Mouse (Mus musculus) midbrain, postnatal 0 days (tissue): ENCODE results near the gene Tiam1. TPM values are rescaled to one million over a fixed set of nuclear protein-coding genes. Genes with fewer than 3 reads are reported as not detected.

Source experiments
- ATAC-seq: fragments of 200-750 bp; cut with Nextera tagmentation; 2 replicates; pipeline ENCODE4 v1.8.0; 2017; ENCODE audit warnings: moderate number of reproducible peaks, mild to moderate bottlenecking, moderate TSS enrichment, moderate library complexity; ENCODE audit not compliant: low FRiP score
- DNase-seq: peaks from one replicate; pipeline ENCODE4 v3.0.0-alpha.2; 2015; ENCODE audit warnings: low spot score
- H3K27ac ChIP-seq: fragments of 300-500 bp; sonication (generic); 2 replicates; pipeline ENCODE4 v1.5.1; 2014; ENCODE audit warnings: low read depth, mild to moderate bottlenecking, low read length, mixed read lengths
- H3K27me3 ChIP-seq: fragments of 300-500 bp; sonication (generic); 2 replicates; pipeline ENCODE4 v1.6.1; 2014; ENCODE audit warnings: low read length, control low read depth, mixed read lengths; ENCODE audit not compliant: insufficient read depth
- H3K36me3 ChIP-seq: fragments of 300-500 bp; sonication (generic); 2 replicates; pipeline ENCODE4 v1.6.1; 2014; ENCODE audit warnings: low read length, control low read depth, mixed read lengths; ENCODE audit not compliant: insufficient read depth
- H3K4me1 ChIP-seq: fragments of 300-500 bp; sonication (generic); 2 replicates; pipeline ENCODE4 v1.6.1; 2014; ENCODE audit warnings: mild to moderate bottlenecking, control low read depth, antibody characterized with exemption, low read length, mixed read lengths; ENCODE audit not compliant: insufficient read depth
- H3K4me2 ChIP-seq: fragments of 300-500 bp; sonication (generic); 2 replicates; pipeline ENCODE4 v1.6.1; 2014; ENCODE audit warnings: low read depth, mild to moderate bottlenecking, low read length, mixed read lengths; ENCODE audit not compliant: poor library complexity, severe bottlenecking
- H3K4me3 ChIP-seq: fragments of 300-500 bp; sonication (generic); 2 replicates; pipeline ENCODE4 v1.5.1; 2014; ENCODE audit warnings: low read depth, mild to moderate bottlenecking, low read length, moderate library complexity
- H3K9ac ChIP-seq: fragments of 300-500 bp; sonication (generic); replicated peaks from 2 replicates; pipeline ENCODE4 v1.6.1; 2014; ENCODE audit warnings: mild to moderate bottlenecking, low read length, moderate library complexity, mixed read lengths; ENCODE audit not compliant: poor library complexity, severe bottlenecking
- H3K9me3 ChIP-seq: fragments of 300-500 bp; sonication (generic); 2 replicates; pipeline ENCODE4 v1.6.1; 2016; ENCODE audit warnings: low read length, control low read depth
- CTCF ChIP-seq: IDR thresholded peaks from 2 replicates; pipeline ENCODE4 v1.5.1; 2016; ENCODE audit warnings: antibody characterized with exemption, mild to moderate bottlenecking
- WGBS: fragments of 180-500 bp; shearing (Covaris S2); extraction: QIAGEN DNeasy Blood & Tissue Kit; methylation state at CpG from one replicate; pipeline ENCODE4 v1.1.7; 2014; 5-methylcytosine and 5-hydroxymethylcytosine counted together
- polyA plus RNA-seq: library from polyadenylated mRNA; unstranded; fragments of >200 nt; fragmentation: Nextera tagmentation; extraction: Ambion mirVana; gene quantifications from 2 replicates; pipeline ENCODE4 v1.2.1, GENCODE M21; 2015
- total RNA-seq: library from RNA; depleted of rRNA; stranded (reverse); fragments of >200 nt; gene quantifications from 2 replicates; pipeline ENCODE4 v1.2.3, GENCODE M21; 2014

Tiam1 gene
- total and polyA plus RNA-seq, 2 experiments from 2014 or later, result 17.6 to 26.9 TPM

DNA sequence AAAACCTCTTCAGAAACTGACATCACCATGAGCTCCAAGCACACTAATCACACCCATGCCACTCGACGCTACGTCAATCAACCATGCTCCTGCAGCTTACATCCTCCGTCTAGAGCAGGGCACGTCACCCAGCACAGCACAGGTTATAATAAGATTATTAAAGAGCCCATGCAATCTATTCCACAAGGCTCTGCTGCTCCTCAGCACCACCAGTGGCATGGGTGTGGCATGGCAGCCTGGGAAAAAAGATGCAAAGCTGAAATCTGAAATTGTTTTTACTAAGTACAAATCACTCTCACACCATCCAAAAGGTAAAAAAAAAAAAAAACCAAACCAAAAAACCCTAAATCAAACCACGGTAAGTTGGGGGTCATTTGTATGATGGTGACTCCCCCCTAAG, 135.1 kb downstream of the Tiam1 start:
- TF ChIP-seq CTCF, result peak; percentile 31; the same call in 1 of the 2 replicates
- H3K9ac ChIP-seq, result no peak overlapping the region
- no peaks in the 10 kb centered on the region for H3K27me3 ChIP-seq
- WGBS, result 82% methylated on average over 6 of the region's 6 CpGs
- ATAC-seq (no peak), DNase-seq (no peak)
- H3K36me3 ChIP-seq, result no peaks in the 10 kb centered on the region
- H3K27ac ChIP-seq, result no peak overlapping the region
- H3K9me3 ChIP-seq, result no peaks in the 10 kb centered on the region
- no peak overlapping the region for H3K4me2 ChIP-seq
- no peak overlapping the region for H3K4me3 ChIP-seq
- H3K4me1 ChIP-seq, result no peaks in the 10 kb centered on the region

DNA sequence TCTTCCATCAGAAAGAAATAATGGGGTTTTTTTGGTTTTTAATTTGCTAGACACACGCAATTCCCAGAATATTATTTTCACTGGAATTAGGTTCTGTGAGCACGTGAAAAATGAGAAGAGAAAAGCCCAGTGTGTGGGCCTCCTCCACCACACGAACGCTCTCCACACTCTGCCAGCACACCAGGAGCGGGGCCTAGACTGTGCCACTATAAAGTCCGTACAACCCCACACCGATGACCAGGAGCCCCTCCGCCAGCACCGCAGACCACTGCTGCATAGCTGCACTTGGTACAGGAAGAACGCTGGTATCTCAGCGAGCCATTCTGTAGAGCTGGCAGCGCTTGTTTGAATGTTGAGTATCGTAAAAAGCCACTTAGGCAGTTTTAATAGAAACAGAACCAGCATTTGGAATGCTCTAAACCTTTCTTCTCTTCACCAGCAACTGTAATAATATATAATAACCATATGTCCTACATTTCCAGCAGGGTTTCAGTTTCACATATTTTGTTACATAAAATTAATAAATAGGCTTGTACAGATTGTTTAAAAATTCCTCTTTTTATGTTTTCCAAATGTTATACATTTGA, 136.1 kb downstream of the Tiam1 start:
- no peak overlapping the region for H3K27ac ChIP-seq
- TF ChIP-seq CTCF, result no peak
- H3K27me3 ChIP-seq, result no peaks in the 10 kb centered on the region
- ATAC-seq (no peak), DNase-seq (no peak)
- no peak overlapping the region for H3K9ac ChIP-seq
- H3K4me2 ChIP-seq, result no peak overlapping the region
- 88% methylated on average over 13 of the region's 13 CpGs for WGBS
- H3K36me3 ChIP-seq, result no peaks in the 10 kb centered on the region; the same call in 1 of the 2 replicates
- no peak overlapping the region for H3K4me3 ChIP-seq
- no peaks in the 10 kb centered on the region for H3K9me3 ChIP-seq
- H3K4me1 ChIP-seq, result no peaks in the 10 kb centered on the region

DNA sequence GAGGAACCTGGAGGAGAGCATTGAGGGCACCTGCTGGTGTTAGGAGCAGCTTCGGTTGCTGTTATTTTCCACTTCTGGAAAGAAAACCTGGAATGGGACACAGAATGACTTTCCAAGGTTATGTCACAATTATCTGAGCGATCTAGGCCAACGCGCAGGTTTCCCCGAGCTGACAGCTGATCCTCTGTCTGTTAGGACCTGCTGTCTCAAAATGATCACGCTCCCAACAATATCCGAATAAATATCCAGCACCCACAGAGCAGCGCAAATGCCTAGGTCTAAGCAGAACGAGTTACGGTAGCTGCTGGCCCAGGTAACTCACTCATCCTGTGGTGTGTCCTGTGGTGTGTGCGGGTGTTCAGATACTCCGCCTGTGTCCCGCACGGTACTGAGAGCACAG, 140.0 kb downstream of the Tiam1 start:
- Histone ChIP-seq H3K36me3 (no peaks in the 10 kb centered on the region; the same call in 1 of the 2 replicates), H3K4me3 (no peak overlapping the region), H3K4me1 (no peaks in the 10 kb centered on the region), H3K27ac (no peak overlapping the region), H3K27me3 (no peaks in the 10 kb centered on the region), H3K4me2 (no peak overlapping the region), H3K9ac (no peak overlapping the region), H3K9me3 (no peaks in the 10 kb centered on the region)
- WGBS, result 94% methylated on average over 14 of the region's 14 CpGs
- no peak for ATAC-seq
- DNase-seq, result no peak
- no peak for TF ChIP-seq CTCF

DNA sequence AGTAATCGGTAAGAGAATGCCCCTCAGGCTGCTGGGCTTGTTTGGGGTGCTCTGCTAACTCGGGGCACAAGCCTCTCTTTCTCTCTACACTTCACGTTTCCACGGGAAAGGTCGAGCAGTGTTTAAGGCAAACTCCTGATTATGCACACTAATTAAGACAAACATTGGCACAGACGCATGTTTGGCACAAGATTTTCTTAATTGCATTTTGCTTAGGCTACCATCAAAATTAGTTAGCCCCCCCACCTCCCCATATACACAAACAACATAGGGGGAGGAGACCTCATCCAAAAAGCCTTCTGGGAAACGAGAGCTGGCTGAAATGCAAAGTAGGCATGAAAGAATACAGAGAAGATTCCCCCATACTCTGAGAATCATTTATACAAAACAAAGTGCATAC, 148.4 kb downstream of the Tiam1 start:
- no peak for DNase-seq
- no peak overlapping the region for H3K4me2 ChIP-seq
- H3K36me3 ChIP-seq, result no peaks in the 10 kb centered on the region
- no peaks in the 10 kb centered on the region for H3K9me3 ChIP-seq
- WGBS, result 66% methylated on average over 7 of the region's 7 CpGs
- no peaks in the 10 kb centered on the region for H3K4me1 ChIP-seq
- no peak for ATAC-seq
- no peak for TF ChIP-seq CTCF
- no peak overlapping the region for H3K4me3 ChIP-seq
- no peak overlapping the region for H3K27ac ChIP-seq
- H3K9ac ChIP-seq, result no peak overlapping the region
- H3K27me3 ChIP-seq, result no peaks in the 10 kb centered on the region

DNA sequence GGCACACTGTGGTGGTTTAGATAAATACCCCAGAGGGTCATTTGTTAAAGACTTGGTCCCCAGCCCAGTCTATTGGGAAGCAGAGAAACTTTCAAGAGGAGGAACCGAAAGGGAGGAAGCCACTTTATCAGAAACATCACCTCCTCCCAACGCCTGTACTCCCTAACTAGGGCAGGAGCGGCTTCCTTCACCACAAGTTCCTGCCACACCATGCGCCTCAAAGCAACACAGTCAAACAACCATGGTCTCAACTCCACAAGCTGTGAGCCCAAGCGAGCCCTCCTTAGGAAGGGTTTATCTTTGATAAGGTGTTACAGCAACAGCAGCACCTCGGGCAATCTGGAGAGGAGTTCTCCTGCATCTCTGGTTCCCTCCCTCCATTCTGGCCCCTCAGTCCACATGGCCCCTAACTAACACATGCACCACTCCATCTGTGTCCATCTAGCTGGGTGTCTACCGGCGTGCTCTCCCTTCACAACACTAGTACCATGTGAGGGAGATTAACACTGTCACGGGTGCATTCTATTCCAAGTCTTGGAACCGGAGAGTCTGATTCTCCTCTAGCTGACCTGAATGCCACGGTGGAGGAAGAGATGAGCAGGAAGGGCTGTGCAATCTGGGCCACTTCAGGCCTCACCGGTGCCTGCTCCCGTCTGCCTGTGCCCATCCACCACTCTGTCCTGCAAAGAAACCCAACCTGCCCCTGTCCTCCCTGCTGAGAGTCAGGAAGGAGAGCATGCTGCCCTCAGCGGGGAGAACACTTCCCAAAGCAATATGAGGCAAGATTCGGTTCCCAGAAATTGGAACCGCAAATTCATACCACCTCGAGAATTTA, 149.4 kb downstream of the Tiam1 start:
- WGBS, result 85% methylated on average over 17 of the region's 17 CpGs
- H3K27me3 ChIP-seq, result no peaks in the 10 kb centered on the region

DNA sequence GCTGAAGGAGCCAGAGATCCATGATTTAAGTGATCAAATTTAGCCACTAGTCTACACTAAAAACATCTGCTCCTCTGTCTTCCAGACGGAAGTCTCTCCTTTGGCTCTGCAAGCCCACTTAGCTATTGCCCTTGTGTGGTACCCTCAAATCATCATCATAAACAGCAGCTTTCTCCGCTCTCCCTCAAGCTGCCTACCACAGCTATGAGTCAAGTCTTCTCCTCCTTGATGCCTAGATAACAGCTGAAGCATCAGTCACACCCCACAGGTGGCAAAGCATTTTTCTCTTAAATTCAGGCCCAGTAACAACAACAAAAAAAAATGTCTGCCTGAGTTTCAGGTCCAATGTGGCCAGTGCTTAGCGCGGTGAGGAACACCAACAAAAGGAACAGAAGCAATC, 150.1 kb downstream of the Tiam1 start:
- TF ChIP-seq CTCF, result no peak
- H3K36me3 ChIP-seq, result no peaks in the 10 kb centered on the region
- ATAC-seq, result no peak
- H3K27ac ChIP-seq, result no peak overlapping the region
- no peak for DNase-seq
- WGBS, result 98% methylated on average over 4 of the region's 4 CpGs
- no peaks in the 10 kb centered on the region for H3K9me3 ChIP-seq
- no peaks in the 10 kb centered on the region for H3K27me3 ChIP-seq
- H3K4me2 ChIP-seq, result no peak overlapping the region
- H3K4me3 ChIP-seq, result no peak overlapping the region
- no peaks in the 10 kb centered on the region for H3K4me1 ChIP-seq
- H3K9ac ChIP-seq, result no peak overlapping the region

More for the DNA sequence above, 149.4 kb downstream of the Tiam1 start:
- no peak overlapping the region for H3K9ac ChIP-seq
- DNase-seq, result no peak
- H3K9me3 ChIP-seq, result no peaks in the 10 kb centered on the region
- no peak overlapping the region for H3K27ac ChIP-seq
- no peak for TF ChIP-seq CTCF
- no peak overlapping the region for H3K4me3 ChIP-seq
- no peak for ATAC-seq
- no peaks in the 10 kb centered on the region for H3K4me1 ChIP-seq
- H3K4me2 ChIP-seq, result no peak overlapping the region
- no peaks in the 10 kb centered on the region for H3K36me3 ChIP-seq
